Mouse (Mus musculus) spleen, postnatal 4 days (tissue): ENCODE data around the gene Mgrn1.

Experiments
- DNase-seq, 2 experiments: peaks; one replicate each; pipeline ENCODE4 v3.0.0; 2022; ENCODE audit warnings: low spot score in 2 of 2

The Mgrn1 gene

GRCm38 (mm10) chr16:4879101-4879707 lies 6.8 kb upstream of the Mgrn1 start:
- DNase-seq: peak; percentile 50 to 77

- peak; percentile 88 to 94 for DNase-seq
These were observed 6.3 kb upstream of the Mgrn1 start for GRCm38 (mm10) chr16:4879708-4880124.

- peak; percentile 97 to 98 for DNase-seq
These were observed 5.8 kb upstream of the Mgrn1 start, which contains the start of gene Ubald1 for GRCm38 (mm10) chr16:4880136-4880825. Gene Ubald1 (minus strand): TSS chr16:4880315.

- no peak for DNase-seq
These were observed 4.4 kb upstream of the Mgrn1 start for GRCm38 (mm10) chr16:4881400-4882351.

- no peak for DNase-seq
These were observed 1.1 kb upstream of the Mgrn1 start for GRCm38 (mm10) chr16:4884930-4885329.

- DNase-seq: no peak
These were observed 606 bp downstream of the Mgrn1 start for GRCm38 (mm10) chr16:4886690-4887020.

- DNase-seq: no peak
These were observed 4.2 kb downstream of the Mgrn1 start for GRCm38 (mm10) chr16:4890201-4890709.

GRCm38 (mm10) chr16:4892171-4892570 lies 6.1 kb downstream of the Mgrn1 start:
- no peak for DNase-seq

GRCm38 (mm10) chr16:4894201-4894908 lies 8.3 kb downstream of the Mgrn1 start:
- DNase-seq: no peak

- no peak for DNase-seq
These were observed 10.4 kb downstream of the Mgrn1 start for GRCm38 (mm10) chr16:4896249-4897027.

GRCm38 (mm10) chr16:4897146-4897730 lies 11.2 kb downstream of the Mgrn1 start:
- DNase-seq: no peak

- peak; percentile 44 to 70 for DNase-seq
These were observed 12.8 kb downstream of the Mgrn1 start for GRCm38 (mm10) chr16:4898881-4899280.

- no peak for DNase-seq
These were observed 13.7 kb downstream of the Mgrn1 start for GRCm38 (mm10) chr16:4899711-4900110.

- no peak for DNase-seq
These were observed 15.1 kb downstream of the Mgrn1 start for GRCm38 (mm10) chr16:4901167-4901566.

- no peak for DNase-seq
These were observed 16.3 kb downstream of the Mgrn1 start for GRCm38 (mm10) chr16:4902390-4902789.

GRCm38 (mm10) chr16:4903491-4904102 lies 17.5 kb downstream of the Mgrn1 start:
- no peak for DNase-seq

GRCm38 (mm10) chr16:4904878-4905277 lies 18.8 kb downstream of the Mgrn1 start:
- no peak for DNase-seq

- no peak for DNase-seq
These were observed 19.5 kb downstream of the Mgrn1 start for GRCm38 (mm10) chr16:4905591-4905990.

- DNase-seq: no peak
These were observed 20.5 kb downstream of the Mgrn1 start for GRCm38 (mm10) chr16:4906559-4906958.

GRCm38 (mm10) chr16:4907386-4907785 lies 21.3 kb downstream of the Mgrn1 start:
- no peak for DNase-seq
